In genomic region chr19:32390116-32390515, GRCm38 (mm10) we compare ENCODE assay signal across 7 mouse cellular contexts. TPM values are rescaled to one million over a fixed set of nuclear protein-coding genes. Genes with fewer than 3 reads are reported as not detected.
DNase-seq lines count a peak whose midpoint lies in the region; ATAC-seq lines count a peak whose summit lies in the region.

No protein-coding gene starts in this region.

- H3K4me1 ChIP-seq in lung, embryonic 15.5 days: peaks cover 26% of the 10 kb centered on the region
- H3K4me1 ChIP-seq in forebrain, embryonic 13.5 days: peaks cover 15% of the 10 kb centered on the region
- peaks cover 27% of the 10 kb centered on the region for H3K4me1 ChIP-seq in limb, embryonic 12.5 days (replicated peaks)
- H3K4me1 ChIP-seq in stomach, embryonic 14.5 days (ENCODE audit: control insufficient read depth, insufficient read depth, low read length): peaks cover 9% of the 10 kb centered on the region; the same call in 1 of the 2 replicates

- 39% methylated on average over 7 of the region's 7 CpGs for WGBS in lung, embryonic 15.5 days
- 82% methylated on average over 7 of the region's 7 CpGs for WGBS in forebrain, embryonic 13.5 days
- 85% methylated on average over 7 of the region's 7 CpGs for WGBS in limb, embryonic 12.5 days
- 57% methylated on average over 7 of the region's 7 CpGs for WGBS in stomach, embryonic 14.5 days

- no peaks in the 10 kb centered on the region for H3K36me3 ChIP-seq in lung, embryonic 15.5 days
- no peaks in the 10 kb centered on the region for H3K36me3 ChIP-seq in forebrain, embryonic 13.5 days (ENCODE audit: poor library complexity, severe bottlenecking)
- no peaks in the 10 kb centered on the region; the same call in 1 of the 2 replicates for H3K36me3 ChIP-seq in limb, embryonic 12.5 days
- H3K36me3 ChIP-seq in stomach, embryonic 14.5 days (ENCODE audit: control insufficient read depth, insufficient read depth, low read length): no peaks in the 10 kb centered on the region

- H3K4me3 ChIP-seq in lung, embryonic 15.5 days: peak overlapping the region; percentile 87
- H3K4me3 ChIP-seq in forebrain, embryonic 13.5 days: peak overlapping the region; percentile 74
- peak overlapping the region; percentile 78 for H3K4me3 ChIP-seq in limb, embryonic 12.5 days (replicated peaks)
- H3K4me3 ChIP-seq in stomach, embryonic 14.5 days (ENCODE audit: low read depth, low read length): peak overlapping the region; percentile 84

- H3K27me3 ChIP-seq in lung, embryonic 15.5 days: no peaks in the 10 kb centered on the region
- peaks cover 12% of the 10 kb centered on the region; the same call in 1 of the 2 replicates for H3K27me3 ChIP-seq in forebrain, embryonic 13.5 days
- peaks cover 12% of the 10 kb centered on the region for H3K27me3 ChIP-seq in limb, embryonic 12.5 days
- H3K27me3 ChIP-seq in stomach, embryonic 14.5 days (ENCODE audit: control insufficient read depth, insufficient read depth, low read length): no peaks in the 10 kb centered on the region

- no peaks in the 10 kb centered on the region for H3K9me3 ChIP-seq in lung, embryonic 15.5 days
- H3K9me3 ChIP-seq in forebrain, embryonic 13.5 days (replicated peaks): 0 out of 2 replicates have a peak, but pooled peaks cover 3% of the 10 kb centered on the region
- H3K9me3 ChIP-seq in limb, embryonic 12.5 days: peaks cover 3% of the 10 kb centered on the region; the same call in 1 of the 2 replicates
- no peaks in the 10 kb centered on the region for H3K9me3 ChIP-seq in stomach, embryonic 14.5 days (ENCODE audit: control insufficient read depth, low read depth, low read length)

- no peak for DNase-seq in lung, postnatal 4 days
- DNase-seq in cerebellum, postnatal 36 days: no peak
- no peak for DNase-seq in cerebellum, postnatal 4 days (ENCODE audit: low spot score in 2 of 2)

- H3K27ac ChIP-seq in lung, embryonic 15.5 days: no peak overlapping the region
- H3K27ac ChIP-seq in forebrain, embryonic 13.5 days: no peak overlapping the region
- H3K27ac ChIP-seq in limb, embryonic 12.5 days: no peak overlapping the region
- no peak overlapping the region for H3K27ac ChIP-seq in stomach, embryonic 14.5 days (ENCODE audit: low read length)

- peak overlapping the region; percentile 83; the same call in 1 of the 2 replicates for H3K9ac ChIP-seq in lung, embryonic 15.5 days
- H3K9ac ChIP-seq in forebrain, embryonic 13.5 days: peak overlapping the region; percentile 82
- H3K9ac ChIP-seq in limb, embryonic 12.5 days (replicated peaks): peak overlapping the region; percentile 84; the same call in 1 of the 2 replicates
- 0 out of 2 replicates have a peak overlapping the region, but pooled peaks have one; percentile 79 for H3K9ac ChIP-seq in stomach, embryonic 14.5 days (replicated peaks; ENCODE audit: low read depth, low read length)

- H3K4me2 ChIP-seq in lung, embryonic 15.5 days: peak overlapping the region; percentile 89
- H3K4me2 ChIP-seq in forebrain, embryonic 13.5 days: peak overlapping the region; percentile 91
- peak overlapping the region; percentile 90 for H3K4me2 ChIP-seq in limb, embryonic 12.5 days
- H3K4me2 ChIP-seq in stomach, embryonic 14.5 days (replicated peaks; ENCODE audit: low read depth, low read length): peak overlapping the region; percentile 96

- ATAC-seq in lung, embryonic 15.5 days (ENCODE audit: borderline replicate concordance, extremely low read depth, low FRiP score, low TSS enrichment): no peak
- no peak for ATAC-seq in forebrain, embryonic 13.5 days
- ATAC-seq in limb, embryonic 12.5 days (ENCODE audit: insufficient number of reproducible peaks, insufficient read depth, low FRiP score, low TSS enrichment, low read depth): no peak
- no peak for ATAC-seq in stomach, embryonic 14.5 days (ENCODE audit: insufficient number of reproducible peaks, insufficient read depth, low FRiP score, low read depth)

RNA-seq across cellular contexts. Expression of gene Sgms1, which starts 0.6 kb away (rescaled TPM):
- polyA plus RNA-seq in lung, embryonic 15.5 days (2015; fragmentation: Nextera tagmentation; extraction: Ambion mirVana): 50.4 and 54.7 TPM in 2 replicates
- polyA plus RNA-seq in forebrain, embryonic 13.5 days (2015; fragmentation: Nextera tagmentation; extraction: Ambion mirVana): 9.9 and 11.1 TPM in 2 replicates
- 21.6 and 23.0 TPM in 2 replicates for polyA plus RNA-seq in limb, embryonic 12.5 days (2016; fragmentation: Nextera tagmentation; extraction: Ambion mirVana)
- polyA plus RNA-seq in stomach, embryonic 14.5 days (2014; fragmentation: Nextera tagmentation; extraction: Ambion mirVana): 50.9 and 51.2 TPM in 2 replicates
